Mouse (Mus musculus): ENCODE data around the gene Adgrg6.
A peak's percentile ranks its signal among the peaks of the same experiment; 100 is the strongest.

The Adgrg6 gene

GRCm38 (mm10) chr10:14491838-14492237 lies 53.6 kb downstream of the Adgrg6 start:
- DNase-seq (ENCODE audit: low read depth, low spot score) = no peak

GRCm38 (mm10) chr10:14483257-14483656 lies 62.2 kb downstream of the Adgrg6 start:
- DNase-seq (ENCODE audit: low read depth, low spot score) = no peak

GRCm38 (mm10) chr10:14482483-14482882 lies 63.0 kb downstream of the Adgrg6 start:
- no peak for DNase-seq (ENCODE audit: low read depth, low spot score)

- DNase-seq (ENCODE audit: low read depth, low spot score) = no peak
These were observed 64.5 kb downstream of the Adgrg6 start for GRCm38 (mm10) chr10:14480928-14481327.

GRCm38 (mm10) chr10:14476393-14476792 lies 69.1 kb downstream of the Adgrg6 start:
- DNase-seq (ENCODE audit: low read depth, low spot score) = no peak

GRCm38 (mm10) chr10:14475641-14476040 lies 69.8 kb downstream of the Adgrg6 start:
- no peak for DNase-seq (ENCODE audit: low read depth, low spot score)

GRCm38 (mm10) chr10:14474541-14475305 lies 70.7 kb downstream of the Adgrg6 start:
- DNase-seq (ENCODE audit: low read depth, low spot score) = no peak

GRCm38 (mm10) chr10:14471039-14471550 lies 74.4 kb downstream of the Adgrg6 start:
- no peak for DNase-seq (ENCODE audit: low read depth, low spot score)

- DNase-seq (ENCODE audit: low read depth, low spot score) = no peak
These were observed 76.8 kb downstream of the Adgrg6 start for GRCm38 (mm10) chr10:14468623-14469022.

GRCm38 (mm10) chr10:14463796-14464511 lies 81.5 kb downstream of the Adgrg6 start:
- no peak for DNase-seq (ENCODE audit: low read depth, low spot score)

- no peak for DNase-seq (ENCODE audit: low read depth, low spot score)
These were observed 84.4 kb downstream of the Adgrg6 start for GRCm38 (mm10) chr10:14460933-14461514.

- no peak for DNase-seq (ENCODE audit: low read depth, low spot score)
These were observed 85.1 kb downstream of the Adgrg6 start for GRCm38 (mm10) chr10:14460252-14460932.

- no peak for DNase-seq (ENCODE audit: low read depth, low spot score)
These were observed 85.6 kb downstream of the Adgrg6 start for GRCm38 (mm10) chr10:14459819-14460218.

GRCm38 (mm10) chr10:14459330-14459729 lies 86.1 kb downstream of the Adgrg6 start:
- no peak for DNase-seq (ENCODE audit: low read depth, low spot score)

GRCm38 (mm10) chr10:14454481-14454880 lies 91.0 kb downstream of the Adgrg6 start:
- no peak for DNase-seq (ENCODE audit: low read depth, low spot score)

GRCm38 (mm10) chr10:14451811-14452210 lies 93.6 kb downstream of the Adgrg6 start:
- DNase-seq (ENCODE audit: low read depth, low spot score) = no peak

GRCm38 (mm10) chr10:14450073-14450472 lies 95.4 kb downstream of the Adgrg6 start:
- peak; percentile 34 for DNase-seq (ENCODE audit: low read depth, low spot score)

GRCm38 (mm10) chr10:14445590-14446291 lies 99.7 kb downstream of the Adgrg6 start:
- DNase-seq (ENCODE audit: low read depth, low spot score) = no peak

- DNase-seq (ENCODE audit: low read depth, low spot score) = no peak
These were observed 104.4 kb downstream of the Adgrg6 start for GRCm38 (mm10) chr10:14440860-14441579.

GRCm38 (mm10) chr10:14404070-14404469 lies 141.4 kb downstream of the Adgrg6 start:
- peak; percentile 7 for DNase-seq (ENCODE audit: low read depth, low spot score)
